Mouse (Mus musculus) heart, embryonic 14.5 days (tissue): ENCODE results near the gene Nsdhl. TPM values are rescaled to one million over a fixed set of nuclear protein-coding genes. Genes with fewer than 3 reads are reported as not detected.

Experiments
- ATAC-seq: fragments of 200-750 bp; cut with Nextera tagmentation; 2 replicates; pipeline ENCODE4 v1.8.0; 2017; ENCODE audit warnings: low read depth, moderate TSS enrichment; ENCODE audit not compliant: insufficient number of reproducible peaks, insufficient read depth, low FRiP score
- H3K27ac ChIP-seq, 2 experiments: fragments of 200-500 bp in 1 of 2; fragments of 300-500 bp in 1 of 2; sonication (generic) in 1 of 2; replicated peaks in 1 of 2; 2 replicates each; pipeline ENCODE4 v1.5.1; 2012 to 2014; ENCODE audit warnings: low read depth in 2 of 2, low read length in 2 of 2, control low read depth in 1 of 2, mild to moderate bottlenecking in 1 of 2, mixed read lengths in 1 of 2; ENCODE audit not compliant: control insufficient read depth in 1 of 2, insufficient read depth in 1 of 2
- H3K27me3 ChIP-seq: fragments of 300-500 bp; sonication (generic); 2 replicates; pipeline ENCODE4 v1.6.1; 2014; ENCODE audit warnings: mild to moderate bottlenecking, low read length, control low read depth; ENCODE audit not compliant: control insufficient read depth, insufficient read depth
- H3K36me3 ChIP-seq: fragments of 300-500 bp; sonication (generic); 2 replicates; pipeline ENCODE4 v1.6.1; 2014; ENCODE audit warnings: mild to moderate bottlenecking, control low read depth, low read length, mixed read lengths; ENCODE audit not compliant: control insufficient read depth, insufficient read depth
- H3K4me1 ChIP-seq, 2 experiments: fragments of 200-500 bp in 1 of 2; fragments of 300-500 bp in 1 of 2; sonication (generic) in 1 of 2; 2 replicates each; pipeline ENCODE4 v1.6.1; 2012 to 2014; ENCODE audit warnings: low read length in 2 of 2, control low read depth in 1 of 2, mixed read lengths in 1 of 2; ENCODE audit not compliant: control insufficient read depth in 2 of 2, insufficient read depth in 2 of 2
- H3K4me2 ChIP-seq: fragments of 300-500 bp; sonication (generic); 2 replicates; pipeline ENCODE4 v1.6.1; 2014; ENCODE audit warnings: mild to moderate bottlenecking, low read length
- H3K4me3 ChIP-seq, 2 experiments: fragments of 200-500 bp in 1 of 2; fragments of 300-500 bp in 1 of 2; sonication (generic) in 1 of 2; 2 replicates each; pipeline ENCODE4 v1.5.1; 2012 to 2014; ENCODE audit warnings: low read length in 2 of 2, mild to moderate bottlenecking in 2 of 2, control low read depth in 1 of 2, low read depth in 1 of 2, moderate library complexity in 1 of 2; ENCODE audit not compliant: control insufficient read depth in 1 of 2, insufficient read depth in 1 of 2
- H3K9ac ChIP-seq: fragments of 300-500 bp; sonication (generic); 2 replicates; pipeline ENCODE4 v1.6.1; 2014; ENCODE audit warnings: mild to moderate bottlenecking, low read length
- H3K9me3 ChIP-seq: fragments of 300-500 bp; sonication (generic); 2 replicates; pipeline ENCODE4 v1.6.1; 2016; ENCODE audit warnings: low read length, control low read depth; ENCODE audit not compliant: control insufficient read depth
- WGBS: fragments of 180-500 bp; shearing (Covaris S2); extraction: QIAGEN DNeasy Blood & Tissue Kit; methylation state at CpG from one replicate; pipeline ENCODE4 v1.1.7; 2014; 5-methylcytosine and 5-hydroxymethylcytosine counted together
- polyA plus RNA-seq: library from polyadenylated mRNA; unstranded; fragments of >200 nt; fragmentation: Nextera tagmentation; extraction: Ambion mirVana; gene quantifications from 2 replicates; pipeline ENCODE4 v1.2.1, GENCODE M21; 2014

Gene Nsdhl
- polyA plus RNA-seq, 1 experiment from 2014 or later, result 15.5 TPM

DNA sequence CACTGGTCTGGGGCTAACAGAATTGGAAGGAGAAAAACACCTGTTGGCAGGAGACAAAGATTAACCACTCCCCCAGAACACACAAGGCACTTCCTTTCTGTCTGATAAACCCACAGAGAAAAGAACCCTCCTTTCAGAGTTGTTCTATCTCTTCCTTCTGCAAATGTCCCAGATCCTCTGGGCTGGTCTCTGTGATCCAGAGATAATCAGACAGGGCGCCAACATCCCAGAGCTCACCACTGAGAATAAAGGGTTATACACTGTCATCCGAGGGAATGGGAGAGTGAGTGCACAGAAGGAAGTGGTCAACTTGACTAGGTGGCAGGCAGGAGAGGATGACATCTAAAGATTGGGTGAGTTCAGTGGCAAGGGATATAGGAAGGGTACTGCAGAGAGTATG, 67.2 kb downstream of the Nsdhl start:
- ATAC-seq, result no peak
- no peak overlapping the region for H3K4me3 ChIP-seq
- H3K27me3 ChIP-seq, result no peaks in the 10 kb centered on the region; the same call in 1 of the 2 replicates
- H3K9me3 ChIP-seq, result no peaks in the 10 kb centered on the region
- no peaks in the 10 kb centered on the region for H3K36me3 ChIP-seq
- H3K4me2 ChIP-seq, result no peak overlapping the region
- H3K4me1 ChIP-seq, result no peaks in the 10 kb centered on the region; a peak in 1 of 4 replicates
- WGBS, result 53% methylated on average over 2 of the region's 2 CpGs
- no peak overlapping the region for H3K9ac ChIP-seq
- H3K27ac ChIP-seq, result no peak overlapping the region

DNA sequence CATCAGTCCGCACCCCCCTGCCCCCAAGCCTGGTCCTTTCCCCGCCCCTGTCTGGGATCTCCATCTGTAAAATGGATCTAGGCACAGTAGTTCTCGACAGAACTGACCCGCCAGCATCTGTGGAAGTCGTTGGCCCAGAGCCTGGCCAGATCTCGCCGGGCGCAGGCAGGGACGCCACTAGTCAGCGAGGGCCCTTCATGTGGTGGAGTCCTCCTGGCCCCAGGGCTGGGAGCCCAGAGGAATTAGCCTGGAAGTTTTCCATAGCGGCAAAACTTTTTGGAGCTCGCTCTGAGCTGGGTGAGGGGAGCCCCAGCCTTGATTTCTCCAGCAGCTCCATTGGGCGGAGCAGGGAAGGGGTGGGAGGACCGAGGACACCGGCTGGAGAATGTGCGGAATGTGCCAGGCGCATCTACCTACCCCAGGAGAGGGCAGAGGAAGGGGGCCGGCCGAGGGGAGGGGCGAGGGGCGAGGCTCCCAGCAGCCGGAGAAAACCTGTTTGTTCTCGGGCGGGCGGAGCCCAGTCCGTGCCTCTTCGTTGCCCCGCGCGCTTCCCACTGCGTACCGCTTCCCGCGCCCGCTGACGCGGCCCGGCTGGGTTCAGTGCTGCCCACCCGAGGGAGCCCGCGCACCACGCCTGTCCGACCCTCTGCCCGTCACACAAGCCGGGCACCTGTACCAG, 68.6 kb downstream of the Nsdhl start, which contains the start of gene Zfp185:
Gene Zfp185 (plus strand): TSS at position 499 of the 679 bp plus-strand sequence.
- WGBS, result 21% methylated on average over 39 of the region's 45 CpGs
- no peak within 1 kb of the TSS for H3K27ac ChIP-seq
- ATAC-seq, result peak; percentile 77

DNA sequence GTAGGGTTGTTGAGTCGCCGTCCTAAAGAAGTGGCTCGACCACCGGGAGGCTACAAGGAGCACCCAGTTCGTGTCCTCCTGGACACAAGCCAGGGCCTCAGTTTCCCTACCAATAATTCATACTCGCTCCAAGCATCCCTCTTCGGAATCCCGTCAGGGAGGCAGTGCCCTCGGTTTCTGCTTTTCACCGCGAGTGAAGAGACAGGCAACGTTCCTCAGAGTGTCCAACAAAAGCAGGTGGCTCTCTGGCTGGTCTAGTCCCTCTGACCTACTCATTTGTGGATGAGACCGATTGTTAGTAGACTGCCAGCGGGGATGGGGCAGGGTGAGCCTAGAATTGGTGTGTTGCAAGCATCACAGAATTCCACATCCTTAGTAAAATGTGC, 69.2 kb downstream of the Nsdhl start:
- peak overlapping the region; percentile 58; the same call in 1 of the 2 replicates for H3K9ac ChIP-seq
- ATAC-seq, result no peak
- H3K4me1 ChIP-seq, result no peaks in the 10 kb centered on the region; a peak in 1 of 4 replicates
- H3K4me3 ChIP-seq, result peak overlapping the region; percentile 37 to 51
- no peaks in the 10 kb centered on the region for H3K27me3 ChIP-seq
- WGBS, result 25% methylated on average over 14 of the region's 14 CpGs
- no peak overlapping the region for H3K27ac ChIP-seq
- H3K36me3 ChIP-seq, result no peaks in the 10 kb centered on the region
- peak overlapping the region; percentile 66 for H3K4me2 ChIP-seq
- no peaks in the 10 kb centered on the region for H3K9me3 ChIP-seq

More for the DNA sequence above, 68.6 kb downstream of the Nsdhl start, which contains the start of gene Zfp185:
- no peaks in the 10 kb centered on the region; a peak in 1 of 4 replicates for H3K4me1 ChIP-seq
- H3K4me2 ChIP-seq, result peak within 1 kb of the TSS; percentile 66
- peak within 1 kb of the TSS; percentile 37 to 51 for H3K4me3 ChIP-seq
- H3K9me3 ChIP-seq, result no peaks in the 10 kb centered on the region
- no peaks in the 10 kb centered on the region; the same call in 1 of the 2 replicates for H3K27me3 ChIP-seq
- H3K36me3 ChIP-seq, result no peaks in the 10 kb centered on the region
- peak within 1 kb of the TSS; percentile 58 for H3K9ac ChIP-seq

GRCm38 (mm10) chrX:72988431-72988830, 70.1 kb downstream of the Nsdhl start:
- no peaks in the 10 kb centered on the region for H3K27me3 ChIP-seq
- no peak for ATAC-seq
- no peak overlapping the region for H3K9ac ChIP-seq
- no peak overlapping the region for H3K27ac ChIP-seq
- H3K4me1 ChIP-seq, result no peaks in the 10 kb centered on the region; a peak in 1 of 4 replicates
- H3K4me2 ChIP-seq, result no peak overlapping the region
- no peaks in the 10 kb centered on the region for H3K36me3 ChIP-seq
- no peaks in the 10 kb centered on the region for H3K9me3 ChIP-seq
- WGBS, result 73% methylated on average over 3 of the region's 3 CpGs
- H3K4me3 ChIP-seq, result no peak overlapping the region

GRCm38 (mm10) chrX:72990581-72990980, 72.2 kb downstream of the Nsdhl start:
- no peaks in the 10 kb centered on the region; a peak in 1 of 4 replicates for H3K4me1 ChIP-seq
- no peaks in the 10 kb centered on the region for H3K36me3 ChIP-seq
- no peak overlapping the region for H3K4me3 ChIP-seq
- H3K4me2 ChIP-seq, result no peak overlapping the region
- WGBS, result 53% methylated on average over 3 of the region's 3 CpGs
- no peak overlapping the region for H3K27ac ChIP-seq
- no peaks in the 10 kb centered on the region for H3K9me3 ChIP-seq
- no peak overlapping the region for H3K9ac ChIP-seq
- no peaks in the 10 kb centered on the region for H3K27me3 ChIP-seq
- ATAC-seq, result no peak

GRCm38 (mm10) chrX:72992291-72992919, 74.0 kb downstream of the Nsdhl start:
- Histone ChIP-seq H3K4me1 (no peaks in the 10 kb centered on the region), H3K9ac (no peak overlapping the region), H3K9me3 (no peaks in the 10 kb centered on the region), H3K27me3 (no peaks in the 10 kb centered on the region), H3K27ac (no peak overlapping the region), H3K36me3 (no peaks in the 10 kb centered on the region), H3K4me3 (no peak overlapping the region), H3K4me2 (no peak overlapping the region)
- 53% methylated on average over 5 of the region's 5 CpGs for WGBS
- ATAC-seq, result no peak

GRCm38 (mm10) chrX:72995542-72995941, 77.2 kb downstream of the Nsdhl start:
- Histone ChIP-seq H3K36me3 (no peaks in the 10 kb centered on the region), H3K4me2 (no peak overlapping the region), H3K27me3 (no peaks in the 10 kb centered on the region; the same call in 1 of the 2 replicates), H3K4me1 (no peaks in the 10 kb centered on the region), H3K9ac (no peak overlapping the region), H3K27ac (no peak overlapping the region), H3K9me3 (no peaks in the 10 kb centered on the region), H3K4me3 (no peak overlapping the region)
- ATAC-seq, result no peak
- 47% methylated on average over 3 of the region's 3 CpGs for WGBS
